Mouse (Mus musculus) spleen, adult 2 months (tissue): ENCODE measurements at regions not wholly inside any gene's neighbourhood (a gene's known extent, or its start where the extent isn't known, plus 50 kb on each side); places are given as distances from the start of the nearest gene placed in this dataset.

Experiments
- CTCF ChIP-seq: fragments of 200-500 bp; IDR thresholded peaks from 2 replicates; pipeline ENCODE4 v1.5.1; 2011; ENCODE audit warnings: mild to moderate bottlenecking, inconsistent platforms; ENCODE audit not compliant: insufficient read depth, insufficient read length, insufficient replicate concordance; ENCODE audit errors: extremely low read depth
- POLR2A ChIP-seq: fragments of 200-500 bp; IDR thresholded peaks from 2 replicates; pipeline ENCODE4 v1.6.1; 2011; ENCODE audit warnings: low read depth, low read length, inconsistent platforms

DNA sequence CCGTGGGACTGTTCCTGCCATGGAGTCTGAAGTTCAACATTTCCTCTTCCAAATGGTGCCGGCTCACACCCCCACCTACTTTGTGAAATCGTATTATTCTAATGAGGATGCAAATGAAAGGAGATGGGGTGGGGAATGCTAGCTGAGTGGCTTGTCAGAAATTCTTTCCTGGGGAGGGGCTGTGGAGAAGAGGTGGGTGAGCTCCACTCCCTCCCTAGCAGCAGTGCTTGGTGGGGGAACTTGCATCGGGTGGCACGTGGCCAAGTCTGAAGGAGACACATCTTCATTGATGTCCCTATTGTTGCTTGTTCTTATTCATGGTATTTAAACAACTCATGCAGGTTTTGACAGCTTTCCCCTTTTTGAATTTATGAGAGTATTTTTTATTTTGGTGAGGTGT lies 363.8 kb upstream of the Tshz3 start:
- no peak for TF ChIP-seq POLR2A
- no peak for TF ChIP-seq CTCF
